8 mouse cellular contexts compared by ENCODE assay signal in genomic region chr15:100495102-100495501, GRCm38 (mm10). TPM values are rescaled to one million over a fixed set of nuclear protein-coding genes. Genes with fewer than 3 reads are reported as not detected.
A peak's percentile ranks its signal among the peaks of the same experiment; 100 is the strongest.
DNase-seq lines count a peak whose midpoint lies in the region; ATAC-seq lines count a peak whose summit lies in the region.

Gene Csrnp2, minus strand, starts transcription at chr15:100495488.

- no peaks in the 10 kb centered on the region for H3K27me3 ChIP-seq in hindbrain, embryonic 16.5 days (replicated peaks; ENCODE audit: control insufficient read depth, insufficient read depth, low read length)

- peak within 1 kb of the TSS; percentile 95 for H3K27ac ChIP-seq in hindbrain, embryonic 16.5 days (ENCODE audit: low read depth, low read length)
- H3K27ac ChIP-seq in macrophage, result no peak within 1 kb of the TSS

- no peaks in the 10 kb centered on the region for H3K9me3 ChIP-seq in hindbrain, embryonic 16.5 days (ENCODE audit: control insufficient read depth, low read length)

- H3K79me2 ChIP-seq in macrophage (ENCODE audit: inconsistent target), result no peaks in the 10 kb centered on the region

- peaks cover 29% of the 10 kb centered on the region for H3K4me1 ChIP-seq in hindbrain, embryonic 16.5 days (ENCODE audit: control insufficient read depth, insufficient read depth, low read depth, low read length)

- peak within 1 kb of the TSS; percentile 66 for H3K4me2 ChIP-seq in hindbrain, embryonic 16.5 days (ENCODE audit: low read length)

- no peaks in the 10 kb centered on the region for H3K36me3 ChIP-seq in hindbrain, embryonic 16.5 days (ENCODE audit: control insufficient read depth, insufficient read depth, low read length)
- H3K36me3 ChIP-seq in macrophage (ENCODE audit: inconsistent target), result no peaks in the 10 kb centered on the region

- peak; percentile 98 for ATAC-seq in hindbrain, embryonic 16.5 days

- peak; percentile 93 for DNase-seq in R1 (ENCODE audit: low read depth, low spot score)
- DNase-seq in cerebellum, postnatal 25 days, result peak; percentile 97
- peak; percentile 93 to 94 for DNase-seq in frontal cortex, postnatal 36 days (ENCODE audit: low spot score in 2 of 2)
- DNase-seq in left cerebral cortex, adult 18-20 months (ENCODE audit: low spot score in 2 of 2), result peak; percentile 93 to 94
- DNase-seq in right cerebral cortex, adult 18-20 months, result peak; percentile 94
- peak; percentile 81 for DNase-seq in urinary bladder, postnatal 10 days (ENCODE audit: low spot score)

- H3K4me3 ChIP-seq in hindbrain, embryonic 16.5 days (ENCODE audit: low read length), result peak within 1 kb of the TSS; percentile 60
- peak within 1 kb of the TSS; percentile 29 for H3K4me3 ChIP-seq in macrophage (ENCODE audit: inconsistent target)

- peak within 1 kb of the TSS; percentile 89 for H3K9ac ChIP-seq in hindbrain, embryonic 16.5 days (ENCODE audit: low read depth, low read length)

- WGBS in hindbrain, embryonic 16.5 days, result 0% methylated on average over 33 of the region's 40 CpGs
- under 1% methylated on average over 33 of the region's 40 CpGs for WGBS in macrophage (ENCODE audit: missing documents)

RNA-seq across cellular contexts. Expression of gene Csrnp2, which starts in this region (rescaled TPM):
- 36.3 and 43.4 TPM in 2 replicates for polyA plus RNA-seq in hindbrain, embryonic 16.5 days (2015; fragmentation: Nextera tagmentation; extraction: Ambion mirVana)
- 10 to 100 TPM; 33.6 to 36.0 TPM for total RNA-seq in left cerebral cortex, adult 18-20 months (2021)
- 1 to 10 TPM in 17 of 26 experiments, under 1 TPM in 9; 0.41 to 6.4 (median 1.7) TPM for total RNA-seq in macrophage (2018; cell fraction: chromatin; rRNA removed)
- total RNA-seq in macrophage (2018; cell fraction: cytosol; rRNA removed), result 1 to 10 TPM in 22 of 26 experiments, under 1 TPM in 4; 0.61 to 4.1 (median 2.3) TPM
- 1 to 10 TPM in 22 of 26 experiments, under 1 TPM in 4; 0.77 to 6.2 (median 1.9) TPM for total RNA-seq in macrophage (2018; cell fraction: nucleus; rRNA removed)
- polyA plus RNA-seq in macrophage (2018), result 1.7 to 2.1 TPM (median 1.8 TPM) in 3 replicates

Comparison
In these comparisons a context has a peak if more than half of its experiments do, and no peak if none do; other contexts are left out.
1. RNA of gene Csrnp2 (polyA plus RNA-seq): 36.3 to 43.4 TPM in hindbrain, embryonic 16.5 days; 1.7 to 2.1 TPM in macrophage; every median in the first group is over 10 times any median in the second.
2. Peak in every context shown above with its lines, with median percentiles within 50 percentile points of each other: DNase-seq.